Mouse (Mus musculus) frontal cortex, adult (tissue): Measurements from ENCODE around the gene Sftpa1.
A peak's percentile ranks its signal among the peaks of the same experiment; 100 is the strongest.

Source experiments
- ATAC-seq: cut with Nextera tagmentation; 2 replicates; pipeline ENCODE4 v1.9.2; 2017; ENCODE audit warnings: mild to moderate bottlenecking, moderate library complexity, mixed read lengths; ENCODE audit not compliant: low TSS enrichment

Gene Sftpa1

DNA sequence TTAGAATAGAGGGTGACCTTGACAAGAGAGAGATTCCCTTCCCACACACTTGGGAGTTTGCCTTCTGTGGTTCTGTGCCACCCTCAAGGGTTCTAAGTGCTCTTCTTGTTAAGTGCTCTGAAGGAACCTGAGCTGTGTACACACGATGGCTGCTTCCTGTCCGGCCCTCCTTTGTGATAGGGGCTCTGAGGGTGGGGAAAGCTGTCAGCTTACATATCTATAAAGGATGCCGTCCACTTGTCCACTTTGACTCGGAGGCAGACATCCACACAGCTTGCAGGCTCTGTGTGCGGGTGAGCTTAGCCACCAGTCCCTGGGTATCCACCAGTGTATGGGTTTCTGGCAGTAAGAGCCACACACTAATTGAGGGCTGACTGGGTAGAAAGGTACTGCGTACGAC is at the start of gene Sftpa1:
TSS of gene Sftpa1 (plus strand) at position 243 of the 400 bp plus-strand sequence.
- ATAC-seq, result no peak

DNA sequence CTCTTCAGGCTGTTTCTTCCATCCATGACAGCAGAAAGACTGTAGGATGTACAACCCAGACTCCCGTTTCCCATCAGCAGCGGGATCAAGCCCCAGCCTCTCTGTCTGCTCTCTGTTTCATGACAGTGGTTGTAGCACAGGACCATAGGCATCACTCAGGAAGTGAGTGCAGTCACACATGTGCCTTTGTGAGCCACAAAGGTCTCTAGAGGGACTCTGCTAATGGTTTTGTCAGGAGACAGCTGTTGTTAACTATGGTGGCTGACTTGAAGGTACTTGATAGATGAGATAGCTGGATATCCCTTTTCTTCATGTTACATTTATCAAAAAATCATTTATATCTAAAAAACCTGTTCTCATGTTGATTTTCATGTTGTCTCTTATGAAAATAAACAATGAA is 49.2 kb upstream of the Sftpa1 start:
- ATAC-seq, result no peak

DNA sequence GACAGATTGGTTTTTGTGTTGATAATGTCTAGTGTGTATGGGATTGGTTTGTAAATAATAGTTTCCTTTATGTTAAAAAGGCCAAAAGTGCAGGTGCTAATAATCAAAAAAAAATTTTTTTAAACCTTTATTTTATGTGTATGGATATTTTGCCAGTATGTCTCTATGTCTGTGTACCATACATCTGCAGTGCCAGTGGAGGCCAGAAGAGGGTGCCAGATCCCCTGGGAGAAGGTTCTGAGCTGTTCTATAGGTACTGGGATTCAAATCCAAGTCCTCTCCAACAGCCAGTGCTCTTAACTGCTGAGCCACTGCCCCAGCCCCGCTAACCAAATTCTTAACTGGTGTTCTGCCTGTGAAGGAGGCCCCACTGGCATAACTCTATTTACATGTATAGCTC is 44.1 kb upstream of the Sftpa1 start:
- no peak for ATAC-seq

DNA sequence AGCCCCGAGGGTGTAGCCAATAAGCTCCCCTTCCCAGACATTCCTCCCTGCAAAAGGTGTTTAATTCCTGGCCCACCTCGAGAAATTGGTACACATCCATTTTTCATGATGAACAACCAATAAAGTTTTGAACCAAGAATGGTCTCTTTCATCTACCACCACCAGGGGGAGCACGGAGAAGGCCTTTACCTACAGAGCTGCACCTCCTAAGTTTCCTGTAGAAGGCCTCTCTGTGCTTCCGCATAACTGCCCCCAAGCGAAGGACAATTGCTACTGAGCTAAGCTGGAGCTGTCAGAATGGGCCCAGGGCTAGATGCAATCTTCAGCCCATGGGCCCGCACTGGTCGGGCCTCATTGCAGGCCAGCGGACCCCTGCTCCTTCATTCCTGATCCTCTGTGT is 40.8 kb upstream of the Sftpa1 start:
- ATAC-seq, result peak; percentile 61; the same call in 1 of the 2 replicates

DNA sequence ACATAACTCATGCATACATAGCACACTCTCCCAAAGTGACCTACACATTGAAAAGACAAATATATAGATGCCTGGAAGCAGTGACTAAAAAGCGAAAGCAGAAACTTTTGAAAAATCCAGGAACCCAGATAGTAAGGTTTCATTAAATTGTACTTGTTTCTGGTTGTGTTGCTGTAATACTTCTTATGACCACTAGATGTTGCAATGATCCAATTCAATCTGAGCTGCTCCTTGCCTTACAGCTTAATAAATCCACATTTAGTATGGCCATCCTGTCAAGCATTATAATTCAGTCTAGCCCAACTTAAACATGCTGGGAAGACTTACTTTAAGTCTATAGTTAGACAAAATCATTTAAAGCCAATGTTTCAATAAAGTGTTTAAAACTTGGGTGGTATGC is 37.5 kb upstream of the Sftpa1 start:
- peak; percentile 53 for ATAC-seq

DNA sequence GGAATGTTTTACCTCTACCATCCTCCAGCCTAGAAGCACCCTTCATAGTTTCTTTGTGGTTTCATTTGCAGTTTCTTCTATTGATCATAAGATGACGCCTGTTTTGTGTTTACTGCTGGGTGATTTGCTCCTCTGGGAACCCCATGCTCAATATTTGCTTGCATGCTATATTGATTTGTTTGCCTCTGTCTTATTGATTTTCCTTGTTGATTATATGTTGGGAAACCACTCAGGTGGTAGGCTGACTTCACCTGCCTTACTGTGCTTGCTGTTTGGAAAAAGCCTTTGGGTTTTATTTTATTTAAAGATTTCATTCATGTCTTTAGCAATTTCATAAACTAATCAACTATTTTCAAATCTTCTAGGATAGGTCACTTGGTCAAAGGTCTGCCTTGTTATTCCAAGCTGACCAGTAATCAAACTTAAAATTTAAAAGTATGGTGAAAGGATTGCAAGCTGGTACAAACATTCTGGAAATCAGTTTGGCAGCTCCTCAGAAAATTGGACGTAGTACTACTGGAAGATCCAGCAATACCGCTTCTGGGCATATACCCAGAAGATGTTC is 35.2 kb upstream of the Sftpa1 start:
- no peak for ATAC-seq

DNA sequence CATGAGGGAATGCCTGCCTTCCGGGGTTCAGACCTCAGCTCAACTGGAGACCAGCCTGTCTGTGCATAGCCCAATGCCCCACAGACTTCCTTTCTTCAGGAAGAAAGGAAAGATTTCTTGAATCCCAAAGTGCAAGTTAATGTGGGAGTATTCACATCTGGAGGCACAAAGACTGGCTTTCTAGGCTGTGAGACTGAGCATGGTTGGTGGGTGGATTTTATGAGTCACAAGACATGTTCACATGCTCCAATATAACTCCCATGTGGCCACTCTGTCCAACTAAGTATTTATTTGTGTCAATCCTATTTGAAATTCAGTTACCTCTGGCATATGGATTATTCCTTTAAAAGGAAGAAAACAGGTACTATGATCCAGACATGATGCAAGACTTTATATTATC is 32.9 kb upstream of the Sftpa1 start:
- peak; percentile 93 for ATAC-seq

DNA sequence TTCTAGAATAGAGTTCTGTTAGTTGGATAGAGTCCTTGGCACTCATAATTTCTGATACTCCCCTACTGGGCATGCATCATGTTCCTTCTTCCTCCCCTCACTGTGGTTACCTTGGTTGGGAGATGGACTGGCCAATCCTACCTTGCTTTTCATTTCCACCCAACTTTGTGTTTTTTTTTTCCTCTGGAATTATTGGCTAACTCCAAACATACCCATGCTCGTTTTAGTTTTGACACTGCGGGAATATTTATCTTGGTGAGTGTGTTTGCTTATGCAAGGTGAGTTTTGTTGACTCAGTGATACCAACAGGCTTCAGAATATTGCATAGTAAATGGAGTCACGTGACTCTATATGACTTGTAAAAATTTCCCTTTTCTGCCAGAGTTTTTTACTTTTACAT is 30.9 kb upstream of the Sftpa1 start:
- ATAC-seq, result no peak

DNA sequence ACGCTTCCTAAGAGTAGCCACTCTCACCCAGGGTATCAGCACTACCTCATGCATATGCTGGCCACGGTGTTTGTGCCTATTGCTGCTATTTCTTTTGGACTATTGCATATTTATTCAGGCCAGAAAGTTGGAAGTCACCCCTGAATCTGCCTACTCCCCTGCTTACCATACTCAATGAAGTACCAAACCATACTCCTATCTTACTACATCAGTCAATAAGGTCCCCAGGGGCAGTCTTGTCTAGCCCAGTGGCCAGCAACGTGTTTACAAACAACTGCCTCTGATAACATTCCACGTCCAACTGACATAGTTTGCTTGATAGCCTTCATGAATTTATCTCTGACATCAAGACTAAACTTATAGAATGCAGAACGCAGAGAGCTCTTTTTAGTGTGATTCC is 30.3 kb upstream of the Sftpa1 start:
- no peak for ATAC-seq

DNA sequence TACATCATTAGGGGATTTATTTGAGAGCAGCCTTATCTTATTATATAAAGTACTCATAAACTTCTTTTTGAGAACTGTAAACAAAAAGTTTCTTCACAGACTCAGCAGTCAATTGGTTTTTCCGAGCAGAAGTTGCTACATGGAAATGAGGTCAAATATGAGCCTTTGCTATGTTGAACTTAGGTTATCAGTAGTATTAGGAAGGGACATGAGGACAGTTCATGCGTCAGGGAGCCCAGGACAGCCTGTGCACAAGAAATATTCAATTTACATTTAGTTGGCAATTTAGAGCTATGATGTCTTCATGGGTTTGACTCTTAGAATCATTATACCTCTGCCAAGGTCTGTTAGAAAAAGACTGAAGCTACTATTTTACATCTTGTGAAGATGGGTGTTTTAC is 29.3 kb upstream of the Sftpa1 start:
- ATAC-seq, result no peak

DNA sequence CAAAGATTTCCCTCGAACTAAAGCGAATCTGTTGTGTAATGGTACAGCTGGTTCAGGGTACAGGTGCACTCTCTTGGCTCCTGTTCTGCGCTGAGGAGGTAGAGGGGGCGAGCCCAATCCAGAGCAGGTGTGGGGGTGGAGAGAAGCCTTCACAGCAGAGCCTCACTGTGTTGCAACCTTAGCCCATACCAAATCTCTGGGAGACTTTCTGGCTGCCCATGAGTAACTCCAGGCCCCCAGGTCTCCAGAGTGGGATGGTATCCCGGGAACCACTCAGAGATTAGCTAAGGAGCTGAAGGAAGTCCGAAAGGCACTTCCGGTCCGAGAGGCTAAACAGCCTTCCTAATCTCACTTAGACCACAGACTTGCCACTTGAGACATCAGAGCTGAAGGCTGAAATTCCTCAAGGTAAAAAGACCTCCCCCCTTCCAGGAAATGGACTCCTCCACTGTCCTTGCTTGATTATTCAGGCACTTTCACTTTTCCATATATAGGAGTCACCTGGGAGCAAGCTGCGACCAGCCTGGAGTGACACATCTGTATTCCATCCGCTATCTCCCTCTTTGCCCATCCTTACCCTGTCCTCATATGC is 26.6 kb upstream of the Sftpa1 start, which contains the start of gene Mat1a:
TSS of gene Mat1a (plus strand) at position 183 of the 592 bp plus-strand sequence.
- no peak for ATAC-seq

DNA sequence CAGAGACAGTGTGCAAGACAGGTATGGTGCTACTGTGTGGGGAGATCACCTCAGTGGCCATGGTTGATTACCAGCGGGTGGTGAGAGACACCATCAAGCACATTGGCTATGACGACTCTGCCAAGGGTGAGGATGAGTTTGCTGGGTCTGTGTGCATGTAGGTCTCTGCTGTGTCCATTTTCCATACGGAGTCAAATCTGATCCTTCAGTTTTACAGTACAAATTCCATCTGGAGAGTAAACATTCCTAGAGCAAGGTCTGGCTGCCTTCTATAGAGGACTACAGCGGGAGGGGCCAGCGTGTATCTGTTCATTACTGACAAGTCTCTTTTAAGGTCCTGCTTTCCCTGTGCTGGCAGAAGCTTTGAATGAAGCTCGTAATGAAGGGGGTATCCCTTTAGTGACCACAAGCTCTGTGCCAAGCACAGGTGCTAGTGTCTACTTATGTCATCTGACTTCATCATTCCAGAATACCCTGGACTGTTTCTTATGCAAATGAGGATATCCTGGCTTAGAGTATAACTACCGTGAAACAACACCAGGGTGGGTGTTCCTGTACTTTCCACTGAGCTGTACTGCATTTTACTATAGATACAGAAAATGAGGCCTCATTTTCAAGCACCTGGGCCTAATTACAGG is 20.4 kb upstream of the Sftpa1 start:
- ATAC-seq, result no peak

DNA sequence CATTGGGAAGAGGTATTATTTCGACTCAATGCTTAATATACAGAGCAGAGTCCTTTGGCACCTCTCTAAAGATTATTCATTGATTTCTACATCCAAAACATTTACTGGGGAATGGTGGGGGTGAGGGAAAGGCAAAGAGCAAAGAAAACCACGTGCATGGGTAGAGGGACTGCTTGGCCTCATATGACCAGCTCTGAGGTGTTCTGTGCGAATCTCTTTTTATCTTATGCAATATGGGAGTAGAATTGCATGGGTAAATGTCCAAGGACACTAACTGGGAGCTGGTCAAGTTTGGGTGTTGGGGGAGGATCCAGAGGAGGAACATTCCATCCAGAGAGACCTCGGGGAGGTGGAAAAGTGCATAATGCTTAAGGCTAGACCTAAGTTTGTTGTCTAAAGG is 18.6 kb upstream of the Sftpa1 start:
- ATAC-seq, result no peak

DNA sequence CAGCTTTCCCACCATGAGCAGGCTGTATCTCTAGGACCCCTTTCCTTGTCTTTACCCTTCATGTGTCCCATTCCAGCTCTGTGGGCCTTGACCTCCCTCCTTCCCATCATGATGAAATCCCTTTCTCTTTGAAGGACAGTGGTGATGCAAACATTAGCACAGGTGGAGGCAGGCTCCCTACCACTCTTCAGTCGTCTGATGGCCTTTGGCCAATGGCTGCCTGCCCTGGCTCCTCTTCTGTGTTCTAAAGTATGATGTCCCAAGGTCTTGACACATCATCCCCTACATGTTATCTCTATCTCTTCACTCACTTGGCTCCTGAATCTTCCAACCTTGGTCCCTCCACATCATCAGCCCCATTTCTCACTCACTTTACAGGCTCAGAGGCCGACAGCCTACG is 15.3 kb upstream of the Sftpa1 start:
- no peak for ATAC-seq

DNA sequence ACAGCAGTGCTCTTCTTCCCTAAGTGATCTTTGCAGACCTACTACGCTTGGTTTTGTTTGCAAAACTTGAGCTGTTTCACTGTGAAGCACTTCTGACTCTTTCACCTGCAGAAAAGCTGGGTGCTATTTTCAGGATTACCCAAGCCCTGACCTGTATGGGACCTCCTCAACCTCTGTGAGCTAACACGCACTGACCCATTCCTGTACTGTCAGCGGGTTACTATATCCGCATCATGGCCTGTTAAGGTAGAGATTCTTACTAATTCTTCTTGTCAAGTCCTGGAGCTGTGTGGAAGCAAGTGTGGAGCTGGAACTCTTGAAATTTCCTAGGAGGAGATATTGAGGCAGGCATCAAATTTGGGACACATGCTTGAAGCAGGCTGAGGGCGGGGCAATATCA is 6.9 kb upstream of the Sftpa1 start:
- ATAC-seq, result no peak

DNA sequence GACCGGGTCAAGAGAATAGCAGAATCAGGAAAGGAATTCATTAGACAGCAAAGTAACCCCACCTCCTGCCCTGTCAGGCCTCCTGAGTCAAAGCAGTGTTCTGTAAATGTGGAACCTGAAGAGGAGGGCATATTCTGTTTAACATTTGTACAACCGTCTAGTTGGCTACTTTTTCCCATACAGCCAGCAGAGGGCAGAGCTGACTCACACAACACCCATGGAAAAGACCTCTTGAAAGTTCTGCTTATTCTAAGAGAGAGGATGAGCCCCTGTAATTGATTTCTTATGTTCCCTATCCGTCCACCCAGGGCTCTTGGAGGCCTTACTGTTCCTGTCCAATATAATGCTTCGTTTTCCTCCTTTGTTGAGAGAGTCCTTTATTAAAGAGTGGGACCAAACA is 3.6 kb upstream of the Sftpa1 start:
- ATAC-seq, result peak; percentile 85

DNA sequence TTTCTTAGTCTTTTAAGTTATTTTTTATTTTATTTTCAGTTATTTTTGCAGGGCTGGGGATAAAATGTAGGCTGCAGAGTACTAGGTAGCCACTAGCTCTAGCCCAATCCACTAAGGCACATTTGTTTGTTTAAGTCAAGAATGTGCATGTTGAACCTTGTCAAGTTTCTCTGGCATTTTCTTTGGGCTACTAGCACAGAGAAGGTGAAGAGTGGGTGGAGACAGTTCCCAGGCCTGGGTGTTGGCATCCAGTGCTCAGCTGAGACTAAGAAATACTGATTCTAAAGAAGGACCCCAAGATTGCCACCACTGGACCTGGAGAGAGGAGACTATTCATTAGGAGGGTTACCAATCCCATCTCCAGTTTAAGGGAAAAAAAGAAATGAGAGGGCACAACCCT is 5.4 kb downstream of the Sftpa1 start:
- ATAC-seq, result no peak

DNA sequence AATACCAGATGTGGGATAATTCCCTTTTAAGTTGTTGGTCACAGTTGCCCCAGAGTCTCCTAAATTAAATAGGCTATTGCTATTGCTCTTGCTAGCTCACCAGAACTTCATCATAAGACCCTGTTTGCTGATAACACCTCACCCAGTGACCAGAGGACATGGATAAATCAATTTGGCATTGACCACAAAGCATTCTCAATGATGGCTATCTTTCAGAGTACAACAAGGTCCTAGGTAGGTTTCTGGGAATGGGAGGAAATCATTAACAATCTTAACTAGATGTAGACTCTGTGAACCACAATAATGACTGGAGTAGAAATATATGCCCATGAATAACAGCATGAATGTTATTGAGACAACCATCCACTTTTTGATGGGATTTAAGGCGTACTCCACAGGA is 9.1 kb downstream of the Sftpa1 start:
- no peak for ATAC-seq

DNA sequence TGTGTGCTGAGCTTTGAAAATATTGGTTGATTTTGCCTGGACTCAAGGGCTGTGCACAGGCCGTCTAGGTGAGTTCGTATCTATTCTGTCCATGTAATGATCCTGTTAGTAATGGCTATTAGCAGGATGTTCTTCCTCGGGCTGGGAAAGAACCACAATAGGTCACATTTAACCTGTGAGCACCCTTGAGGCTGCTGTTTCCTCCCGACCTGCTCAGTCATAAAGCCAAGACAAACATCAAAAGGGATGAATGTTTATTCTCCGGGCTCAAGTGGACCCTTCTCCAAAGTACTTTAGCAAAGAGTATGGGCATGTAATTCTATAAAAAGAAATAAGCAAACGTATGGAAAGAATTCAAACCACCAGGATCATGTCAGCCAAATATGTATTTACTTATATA is 14.5 kb downstream of the Sftpa1 start:
- ATAC-seq, result no peak

DNA sequence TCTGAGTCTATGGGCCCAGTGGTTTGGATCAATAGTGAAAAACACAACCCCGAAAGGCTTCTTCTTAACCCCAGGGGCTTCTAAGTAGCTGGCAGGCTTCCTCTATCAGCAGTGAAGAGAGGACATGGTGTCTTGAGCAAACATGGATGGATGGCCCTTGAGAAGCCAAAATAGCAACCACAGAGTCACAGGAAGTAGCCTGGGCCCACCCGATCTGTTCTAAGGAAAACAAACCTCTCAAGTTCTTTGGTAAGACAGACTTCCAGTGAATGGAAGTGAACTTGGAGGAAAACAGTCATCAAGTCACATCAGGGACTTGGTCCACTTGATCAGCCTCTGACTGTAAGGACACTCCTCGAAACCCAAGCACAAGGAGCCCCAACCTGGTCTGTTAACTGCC is 15.3 kb downstream of the Sftpa1 start:
- no peak for ATAC-seq

DNA sequence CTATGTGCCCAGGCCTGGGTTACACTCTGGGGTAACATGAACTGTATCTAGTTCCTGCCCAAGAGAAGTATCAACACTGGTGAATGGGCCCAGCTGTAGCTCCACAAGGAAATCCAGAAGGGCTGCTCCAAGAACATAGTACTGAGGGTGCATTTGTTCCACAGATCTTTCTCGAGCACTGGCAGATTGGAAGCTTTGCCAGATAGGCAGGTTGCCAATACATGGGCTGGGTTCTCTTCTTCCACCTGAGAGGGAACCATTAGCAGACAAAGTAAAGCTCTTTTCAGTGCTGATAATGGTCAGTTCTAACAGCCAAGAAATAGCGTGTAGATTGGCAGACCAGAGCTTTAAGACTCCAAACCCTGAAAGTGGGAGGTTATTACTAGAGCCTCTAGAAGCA is 15.8 kb downstream of the Sftpa1 start:
- no peak for ATAC-seq

DNA sequence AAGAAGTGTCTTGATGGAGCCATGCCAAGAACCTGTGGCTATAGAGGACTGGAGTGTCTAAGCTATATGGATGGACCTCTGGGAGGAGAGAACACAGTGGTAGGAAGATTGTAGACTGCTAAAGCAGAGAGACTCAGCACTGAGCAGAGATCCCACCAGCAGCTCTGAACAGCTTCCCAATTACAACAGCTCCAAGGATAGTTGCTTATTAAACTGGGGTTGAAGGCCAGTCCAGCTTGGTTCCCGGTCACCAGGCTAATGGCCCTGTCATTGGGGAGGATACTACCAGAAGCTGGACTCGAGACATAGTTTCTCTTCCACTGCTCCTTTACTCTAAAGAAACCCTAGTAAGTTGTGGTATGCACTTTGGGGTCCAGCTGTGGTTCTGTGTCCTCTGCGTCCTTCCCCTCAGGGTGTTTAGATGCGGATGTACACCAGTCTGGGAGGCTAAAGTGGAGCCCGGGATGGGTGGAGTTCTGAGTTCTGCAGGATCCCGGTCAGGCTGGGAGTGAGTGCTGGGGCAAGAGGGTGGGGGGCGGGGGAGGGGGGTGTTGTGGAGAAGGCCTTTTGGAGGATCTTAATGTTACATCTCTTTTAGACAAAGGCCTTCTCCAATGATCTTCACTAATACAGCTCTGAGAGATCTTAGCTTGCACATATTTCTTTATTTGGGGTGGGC is 19.8 kb downstream of the Sftpa1 start, which contains the start of gene Mbl1:
TSS of gene Mbl1 (plus strand) at position 239 of the 679 bp plus-strand sequence.
- no peak for ATAC-seq

DNA sequence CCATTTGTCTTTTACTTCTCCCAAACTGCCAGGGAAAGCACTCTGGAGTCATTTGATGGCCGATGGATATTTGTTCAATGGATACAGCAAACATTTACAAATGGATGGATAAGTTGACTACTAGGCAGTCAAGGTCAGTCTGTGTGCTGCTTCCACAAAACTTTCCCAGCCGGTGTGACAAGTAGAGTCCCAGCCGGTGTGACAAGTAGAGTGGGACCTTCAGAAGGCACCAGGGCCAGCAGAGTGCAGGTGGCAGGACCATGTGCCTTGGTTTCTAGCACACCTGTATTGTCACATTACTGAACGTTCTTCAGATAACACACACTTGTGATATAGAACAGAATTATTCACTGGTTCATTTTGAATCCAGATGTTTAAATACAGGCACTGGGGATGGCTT is 28.5 kb downstream of the Sftpa1 start:
- no peak for ATAC-seq
